Mouse (Mus musculus) CD4-positive, CD25-positive, alpha-beta regulatory T cell, adult 2 months (primary cell): ENCODE data around the gene Zfp865.
A peak's percentile ranks its signal among the peaks of the same experiment; 100 is the strongest.
"Not testable (repeated sequence)": the region's sequence is repeated elsewhere in the genome, so short reads cannot be mapped to it uniquely, and the experiment has no call there.

Experiments used
- DNase-seq: peaks from one replicate; pipeline ENCODE4 v3.0.0-alpha.2; 2012; ENCODE audit warnings: low read depth, low spot score

The Zfp865 gene

GRCm38 (mm10) chr7:5015118-5016001, 4.8 kb upstream of the Zfp865 start, which contains the start of gene Gm44973:
Gene Gm44973, plus strand, starts transcription at chr7:5015496.
- peak; percentile 95 for DNase-seq

GRCm38 (mm10) chr7:5016057-5016456, 4.1 kb upstream of the Zfp865 start:
- no peak for DNase-seq

GRCm38 (mm10) chr7:5016920-5017319, 3.3 kb upstream of the Zfp865 start:
- DNase-seq = no peak

GRCm38 (mm10) chr7:5017352-5017751, 2.8 kb upstream of the Zfp865 start:
- peak; percentile 43 for DNase-seq

GRCm38 (mm10) chr7:5017931-5018330, 2.2 kb upstream of the Zfp865 start:
- no peak for DNase-seq

- not testable (repeated sequence) for DNase-seq
Measured at GRCm38 (mm10) chr7:5019576-5019975, 600 bp upstream of the Zfp865 start.

GRCm38 (mm10) chr7:5020685-5021084, 509 bp downstream of the Zfp865 start:
- DNase-seq = no peak

- DNase-seq = no peak
Measured at GRCm38 (mm10) chr7:5021197-5021596, 1.0 kb downstream of the Zfp865 start.

- no peak for DNase-seq
Measured at GRCm38 (mm10) chr7:5029543-5029942, 9.4 kb downstream of the Zfp865 start.

GRCm38 (mm10) chr7:5029946-5030345, 9.8 kb downstream of the Zfp865 start:
- no peak for DNase-seq

- no peak for DNase-seq
Measured at GRCm38 (mm10) chr7:5030554-5031275, 10.5 kb downstream of the Zfp865 start.

GRCm38 (mm10) chr7:5031496-5031895, 11.3 kb downstream of the Zfp865 start:
- no peak for DNase-seq

GRCm38 (mm10) chr7:5033818-5034217, 13.6 kb downstream of the Zfp865 start, which contains the start of gene 4632433K11Rik:
Gene 4632433K11Rik, plus strand, starts transcription at chr7:5034118.
- DNase-seq = no peak

- no peak for DNase-seq
Measured at GRCm38 (mm10) chr7:5035628-5036027, 15.5 kb downstream of the Zfp865 start.

GRCm38 (mm10) chr7:5036136-5036535, 16.0 kb downstream of the Zfp865 start:
- no peak for DNase-seq

GRCm38 (mm10) chr7:5037026-5037425, 16.9 kb downstream of the Zfp865 start:
- no peak for DNase-seq

GRCm38 (mm10) chr7:5037467-5037866, 17.3 kb downstream of the Zfp865 start:
- no peak for DNase-seq

- DNase-seq = peak; percentile 97
Measured at GRCm38 (mm10) chr7:5038109-5038732, 18.0 kb downstream of the Zfp865 start, which contains the start of gene Zfp784. Gene Zfp784, minus strand, starts transcription at chr7:5038446.

- no peak for DNase-seq
Measured at GRCm38 (mm10) chr7:5038940-5039339, 18.8 kb downstream of the Zfp865 start.

- DNase-seq = no peak
Measured at GRCm38 (mm10) chr7:5044981-5045380, 24.8 kb downstream of the Zfp865 start.

- no peak for DNase-seq
Measured at GRCm38 (mm10) chr7:5046112-5046511, 25.9 kb downstream of the Zfp865 start.

GRCm38 (mm10) chr7:5047313-5047712, 27.1 kb downstream of the Zfp865 start:
- peak; percentile 77 for DNase-seq
